8 mouse cellular contexts compared by ENCODE assay signal in genomic region chr13:22015479-22016450, GRCm38 (mm10). TPM values are rescaled to one million over a fixed set of nuclear protein-coding genes. Genes with fewer than 3 reads are reported as not detected.
DNase-seq lines count a peak whose midpoint lies in the region; ATAC-seq lines count a peak whose summit lies in the region.

No protein-coding gene starts in this region.

- H3K36me3 ChIP-seq in neural tube, embryonic 15.5 days = no peaks in the 10 kb centered on the region

- H3K4me2 ChIP-seq in neural tube, embryonic 15.5 days = no peak overlapping the region

- intact Hi-C loops in left cerebral cortex, postnatal 10 days (cut with DNase I) = no loop called here

- no peak overlapping the region for H3K9ac ChIP-seq in neural tube, embryonic 15.5 days (replicated peaks)

- WGBS in neural tube, embryonic 15.5 days = 16% methylated on average over 27 of the region's 27 CpGs

- H3K4me1 ChIP-seq in neural tube, embryonic 15.5 days = peaks cover 4% of the 10 kb centered on the region; the same call in 1 of the 2 replicates

- no peak; the same call in 1 of the 2 replicates for ATAC-seq in neural tube, embryonic 15.5 days (ENCODE audit: low FRiP score)
- peak; percentile 86 for ATAC-seq in inflammation-experienced regulatory T-cells, adult 6 months
- peak; percentile 78 for ATAC-seq in megakaryocyte, adult 5-6 weeks (ENCODE audit: poor library complexity, severe bottlenecking)

- DNase-seq in neural tube, embryonic 10.5 days (ENCODE audit: extremely low spot score, low spot score) = peak; percentile 90
- DNase-seq in cerebellum, postnatal 10 days = peak; percentile 78
- DNase-seq in gastrocnemius, adult 8-10 months (ENCODE audit: low spot score in 2 of 2) = peak; percentile 60 to 62
- peak; percentile 56 to 61 for DNase-seq in left cerebral cortex, postnatal 10 days (ENCODE audit: extremely low spot score in 1 of 2, low spot score in 2 of 2)
- peak; percentile 78 to 85 for DNase-seq in spleen, postnatal 10 days (ENCODE audit: low spot score in 2 of 2)

- H3K27me3 ChIP-seq in neural tube, embryonic 15.5 days (replicated peaks) = peaks cover 82% of the 10 kb centered on the region

- no peaks in the 10 kb centered on the region for H3K9me3 ChIP-seq in neural tube, embryonic 15.5 days (replicated peaks)

- no peak overlapping the region for H3K4me3 ChIP-seq in neural tube, embryonic 15.5 days (replicated peaks)

- H3K27ac ChIP-seq in neural tube, embryonic 15.5 days (replicated peaks) = no peak overlapping the region

RNA-seq across cellular contexts. Expression of gene Prss16, which starts 6.2 kb away (rescaled TPM):
- polyA plus RNA-seq in neural tube, embryonic 15.5 days (2015; fragmentation: Nextera tagmentation; extraction: Ambion mirVana) = 0.09 and 167 TPM in 2 replicates
- not detected for total RNA-seq in gastrocnemius, adult 8-10 months (2022)
- polyA plus RNA-seq in inflammation-experienced regulatory T-cells, adult 6 months (2017; shearing (Covaris generic)) = 1 to 10 TPM in 1 of 3 experiments, under 1 TPM in 1, not detected in 1; 0.24 to 1.2 TPM
- total RNA-seq in left cerebral cortex, postnatal 10 days (2021) = under 1 TPM in 1 of 2 experiments, not detected in 1; 0.55 TPM
- 3.7 and 4.3 TPM in 2 replicates for total RNA-seq in megakaryocyte, adult 5-6 weeks (2015)
- total RNA-seq in megakaryocyte, adult 5-6 weeks (2017) = 2.8 and 5.2 TPM in 2 replicates

RNA-seq across cellular contexts. Expression of gene Hist1h2ah, which starts 19.6 kb away (rescaled TPM):
- 4.5 TPM in 1 of 2 replicates, not detected in the other for polyA plus RNA-seq in neural tube, embryonic 15.5 days (2015; fragmentation: Nextera tagmentation; extraction: Ambion mirVana)
- 1 to 10 TPM in 3 of 4 experiments, not detected in 1; 3.0 to 6.5 (median 5.3) TPM for total RNA-seq in gastrocnemius, adult 8-10 months (2022)
- polyA plus RNA-seq in inflammation-experienced regulatory T-cells, adult 6 months (2017; shearing (Covaris generic)) = 100 to 1,000 TPM in 1 of 3 experiments, 10 to 100 TPM in 1, not detected in 1; 52.3 to 507 TPM
- 10 to 100 TPM; 37.9 to 54.9 TPM for total RNA-seq in left cerebral cortex, postnatal 10 days (2021)
- total RNA-seq in megakaryocyte, adult 5-6 weeks (2015) = 0.91 and 1.1 TPM in 2 replicates
- 48.2 and 145 TPM in 2 replicates for total RNA-seq in megakaryocyte, adult 5-6 weeks (2017)

RNA-seq across cellular contexts. Expression of gene Hist1h2bk, which starts 19.9 kb away (rescaled TPM):
- 0.97 and 2.2 TPM in 2 replicates for polyA plus RNA-seq in neural tube, embryonic 15.5 days (2015; fragmentation: Nextera tagmentation; extraction: Ambion mirVana)
- total RNA-seq in gastrocnemius, adult 8-10 months (2022) = 1 to 10 TPM in 1 of 4 experiments, under 1 TPM in 1, not detected in 2; 0.75 to 7.0 TPM
- polyA plus RNA-seq in inflammation-experienced regulatory T-cells, adult 6 months (2017; shearing (Covaris generic)) = 1 to 10 TPM in 2 of 3 experiments, not detected in 1; 2.2 to 9.9 TPM
- total RNA-seq in left cerebral cortex, postnatal 10 days (2021) = 10 to 100 TPM; 38.0 to 50.2 TPM
- 78.9 and 108 TPM in 2 replicates for total RNA-seq in megakaryocyte, adult 5-6 weeks (2015)
- total RNA-seq in megakaryocyte, adult 5-6 weeks (2017) = 1,539 and 1,747 TPM in 2 replicates

RNA-seq across cellular contexts. Expression of gene Hist1h4i, which starts 25.4 kb away (rescaled TPM):
- polyA plus RNA-seq in neural tube, embryonic 15.5 days (2015; fragmentation: Nextera tagmentation; extraction: Ambion mirVana) = 4.8 and 8.5 TPM in 2 replicates
- total RNA-seq in gastrocnemius, adult 8-10 months (2022) = 10 to 100 TPM; 28.5 to 37.8 (median 35.7) TPM
- 10 to 100 TPM in 1 of 3 experiments, 1 to 10 TPM in 2; 4.1 to 18.5 (median 6.5) TPM for polyA plus RNA-seq in inflammation-experienced regulatory T-cells, adult 6 months (2017; shearing (Covaris generic))
- 10 to 100 TPM; 45.9 to 47.6 TPM for total RNA-seq in left cerebral cortex, postnatal 10 days (2021)
- 34.9 and 43.5 TPM in 2 replicates for total RNA-seq in megakaryocyte, adult 5-6 weeks (2015)
- 115 and 127 TPM in 2 replicates for total RNA-seq in megakaryocyte, adult 5-6 weeks (2017)

RNA-seq across cellular contexts. Expression of gene Hist1h2ag, which starts 27.0 kb away (rescaled TPM):
- polyA plus RNA-seq in neural tube, embryonic 15.5 days (2015; fragmentation: Nextera tagmentation; extraction: Ambion mirVana) = 3.0 and 13.9 TPM in 2 replicates
- total RNA-seq in gastrocnemius, adult 8-10 months (2022) = 1 to 10 TPM in 3 of 4 experiments, not detected in 1; 2.3 to 4.2 (median 2.6) TPM
- polyA plus RNA-seq in inflammation-experienced regulatory T-cells, adult 6 months (2017; shearing (Covaris generic)) = 1 to 10 TPM in 2 of 3 experiments, not detected in 1; 3.9 to 4.5 TPM
- 10 to 100 TPM; 26.2 to 28.0 TPM for total RNA-seq in left cerebral cortex, postnatal 10 days (2021)
- total RNA-seq in megakaryocyte, adult 5-6 weeks (2015) = 43.5 and 58.5 TPM in 2 replicates
- 942 and 986 TPM in 2 replicates for total RNA-seq in megakaryocyte, adult 5-6 weeks (2017)

Comparison
In these comparisons a context has a peak if more than half of its experiments do, and no peak if none do; other contexts are left out.
1. RNA of gene Hist1h2bk, which starts 19.9 kb away (total RNA-seq): 78.9 to 1,747 TPM in megakaryocyte, adult 5-6 weeks and 38.0 to 50.2 TPM in left cerebral cortex, postnatal 10 days; 0.75 to 7.0 TPM in gastrocnemius, adult 8-10 months; every median in the first group is over 4 times any median in the second.
2. Peak in every context shown above with its lines, with median percentiles within 50 percentile points of each other: DNase-seq.